Mouse (Mus musculus): Measurements from ENCODE around the gene Rapgef6. TPM values are rescaled to one million over a fixed set of nuclear protein-coding genes. Genes with fewer than 3 reads are reported as not detected.

The Rapgef6 gene
- total and polyA plus RNA-seq, 2 experiments from 2014 or later, result 23.5 to 64.5 TPM

DNA sequence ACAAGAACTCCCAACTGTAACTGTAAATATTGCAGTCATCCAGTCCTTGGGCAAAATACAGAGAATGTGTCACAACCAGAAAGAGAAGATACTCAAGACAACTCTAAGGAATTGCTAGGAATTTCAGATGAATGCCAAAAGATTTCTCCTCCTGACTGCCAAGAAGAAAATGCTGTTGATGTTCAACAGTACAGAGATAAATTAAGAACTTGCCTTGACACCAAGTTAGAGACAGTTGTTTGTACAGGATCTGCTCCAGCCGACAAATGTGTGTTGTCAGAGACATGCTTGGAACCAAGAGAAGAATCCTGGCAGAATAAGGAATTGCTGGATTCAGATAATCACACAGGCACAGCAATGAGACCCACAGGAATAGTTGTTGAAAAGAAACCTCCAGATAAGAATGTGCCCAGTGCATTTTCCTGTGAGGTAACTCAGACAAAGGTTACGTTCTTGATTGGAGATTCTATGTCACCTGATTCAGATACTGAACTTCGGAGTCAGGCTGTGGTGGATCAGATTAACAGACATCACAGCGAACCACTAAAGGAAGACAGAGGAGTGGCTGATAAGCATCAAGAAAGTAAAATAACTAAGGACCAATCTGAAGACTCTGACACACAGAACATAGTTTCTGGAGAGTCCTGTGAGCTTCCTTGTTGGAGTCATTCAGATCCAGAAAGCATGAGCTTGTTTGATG, 20.0 kb upstream of the Rapgef6 start:
- no peak for ATAC-seq
- WGBS, result 91% methylated on average over 4 of the region's 4 CpGs

DNA sequence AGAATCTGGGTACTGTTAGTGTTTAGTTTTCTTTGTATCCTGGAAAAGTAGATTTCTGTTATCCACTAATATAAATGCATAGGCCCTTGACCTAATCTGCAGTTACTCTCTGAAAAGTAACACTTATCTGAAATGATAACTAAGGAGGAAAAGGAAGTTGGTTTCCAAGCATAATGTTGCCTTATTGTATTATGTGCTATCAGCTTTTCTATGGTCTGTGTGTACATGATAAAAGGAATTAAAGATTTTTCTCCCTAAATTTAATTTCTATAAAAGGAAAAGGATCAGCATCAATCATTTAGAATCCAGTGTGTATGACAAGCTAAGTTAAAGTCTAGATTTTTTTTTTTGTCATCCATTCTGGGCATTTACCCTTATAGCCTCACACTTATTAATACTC, 9.1 kb upstream of the Rapgef6 start:
- DNase-seq, result no peak
- Histone ChIP-seq H3K4me3 (ENCODE audit: low read depth, low read length) (no peak overlapping the region), H3K4me2 (ENCODE audit: low read depth) (no peak overlapping the region), H3K9me3 (ENCODE audit: low read length) (no peaks in the 10 kb centered on the region), H3K9ac (no peak overlapping the region), H3K4me1 (ENCODE audit: insufficient read depth) (no peaks in the 10 kb centered on the region), H3K36me3 (ENCODE audit: insufficient read depth) (peaks cover 5% of the 10 kb centered on the region; the same call in 1 of the 2 replicates), H3K27me3 (ENCODE audit: insufficient read depth, low read length) (no peaks in the 10 kb centered on the region), H3K27ac (ENCODE audit: low read depth, low read length) (no peak overlapping the region)
- ATAC-seq, result no peak
- no peak for TF ChIP-seq CTCF (IDR thresholded peaks at IDR 0.05; ENCODE audit: low read depth)

More for the DNA sequence above, 20.0 kb upstream of the Rapgef6 start:
- no peaks in the 10 kb centered on the region for H3K27me3 ChIP-seq (ENCODE audit: insufficient read depth, low read length)
- H3K4me1 ChIP-seq (ENCODE audit: insufficient read depth), result no peaks in the 10 kb centered on the region
- H3K9ac ChIP-seq, result no peak overlapping the region
- H3K4me2 ChIP-seq (ENCODE audit: low read depth), result no peak overlapping the region
- peak; percentile 17 for DNase-seq
- no peak overlapping the region for H3K4me3 ChIP-seq (ENCODE audit: low read depth, low read length)
- no peak overlapping the region for H3K27ac ChIP-seq (ENCODE audit: low read depth, low read length)
- no peaks in the 10 kb centered on the region for H3K9me3 ChIP-seq (ENCODE audit: low read length)
- H3K36me3 ChIP-seq (ENCODE audit: insufficient read depth), result peaks cover 32% of the 10 kb centered on the region
- TF ChIP-seq CTCF (IDR thresholded peaks at IDR 0.05; ENCODE audit: low read depth), result no peak

DNA sequence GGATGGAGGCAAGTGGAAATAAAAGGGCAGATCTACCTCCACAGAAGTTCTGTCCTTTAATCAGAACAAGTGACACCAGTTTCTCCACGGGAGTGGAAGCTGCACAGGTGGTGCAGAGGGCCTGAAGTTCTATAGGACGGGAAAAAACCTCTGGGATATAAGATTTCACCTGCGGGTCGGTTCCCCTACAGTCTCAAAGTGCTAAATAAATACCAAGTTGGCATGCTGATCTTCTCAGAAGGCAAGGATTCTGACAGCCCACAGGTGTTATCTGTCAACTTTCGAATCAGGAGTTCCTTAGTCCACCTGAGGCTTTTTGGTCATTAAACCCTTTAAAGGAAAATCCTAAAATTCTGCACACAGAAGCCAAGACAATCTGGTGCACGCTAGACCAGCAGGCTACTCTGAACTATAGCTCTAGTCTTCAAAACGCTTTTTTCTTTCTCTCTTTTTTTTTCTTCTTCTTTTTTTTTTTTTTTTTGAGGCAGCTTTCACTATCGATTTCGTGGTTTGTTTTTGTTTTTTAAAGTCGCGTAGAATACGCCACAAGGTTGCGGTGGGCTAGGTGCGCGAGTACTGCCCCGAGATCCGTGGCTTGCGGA, 619 bp upstream of the Rapgef6 start:
- Histone ChIP-seq H3K36me3 (ENCODE audit: insufficient read depth) (no peaks in the 10 kb centered on the region), H3K4me3 (ENCODE audit: low read depth, low read length) (peak overlapping the region; percentile 94), H3K9ac (peak overlapping the region; percentile 54), H3K9me3 (ENCODE audit: low read length) (no peaks in the 10 kb centered on the region), H3K4me2 (ENCODE audit: low read depth) (peak overlapping the region; percentile 63), H3K4me1 (ENCODE audit: insufficient read depth) (peaks cover 4% of the 10 kb centered on the region; the same call in 1 of the 2 replicates), H3K27me3 (ENCODE audit: insufficient read depth, low read length) (no peaks in the 10 kb centered on the region), H3K27ac (ENCODE audit: low read depth, low read length) (peak overlapping the region; percentile 92)
- no peak for TF ChIP-seq CTCF (IDR thresholded peaks at IDR 0.05; ENCODE audit: low read depth)
- 2% methylated on average over 18 of the region's 18 CpGs for WGBS
- no peak for ATAC-seq
- DNase-seq, result peak; percentile 49

DNA sequence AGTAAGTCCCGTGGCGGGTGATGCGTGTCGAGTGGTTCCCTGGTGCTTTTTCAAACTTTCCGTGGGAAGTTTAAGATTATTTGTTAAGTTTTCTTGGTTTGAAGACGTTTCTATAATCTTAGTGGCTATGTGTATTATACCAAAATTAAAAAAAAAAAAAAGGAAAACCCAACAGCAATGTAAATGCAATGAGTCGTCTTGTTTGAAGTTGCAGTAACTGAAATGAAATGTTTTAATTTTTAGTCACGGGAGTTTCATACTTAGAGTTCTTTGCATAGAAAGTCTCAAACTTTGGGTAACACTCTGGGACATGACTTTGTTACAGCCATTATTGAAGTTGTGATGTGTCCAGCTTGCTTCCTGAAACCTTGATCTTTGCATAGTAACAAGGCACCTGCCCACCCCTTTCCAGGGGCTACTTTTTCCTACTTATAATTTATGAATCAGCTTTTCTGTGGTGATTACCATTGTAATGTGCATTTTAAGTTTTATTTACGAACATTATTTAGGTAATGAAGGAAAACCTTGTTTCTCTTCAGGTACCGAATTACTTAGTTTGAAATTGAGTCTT, 869 bp downstream of the Rapgef6 start:
- H3K9me3 ChIP-seq (ENCODE audit: low read length), result no peaks in the 10 kb centered on the region
- DNase-seq (no peak), ATAC-seq (no peak)
- H3K9ac ChIP-seq, result peak overlapping the region; percentile 71; the same call in 1 of the 2 replicates
- H3K27me3 ChIP-seq (ENCODE audit: insufficient read depth, low read length), result no peaks in the 10 kb centered on the region
- peak overlapping the region; percentile 78 for H3K4me2 ChIP-seq (ENCODE audit: low read depth)
- 15% methylated on average over 10 of the region's 10 CpGs for WGBS
- H3K4me1 ChIP-seq (ENCODE audit: insufficient read depth), result peaks cover 4% of the 10 kb centered on the region; the same call in 1 of the 2 replicates
- TF ChIP-seq CTCF (IDR thresholded peaks at IDR 0.05; ENCODE audit: low read depth), result no peak
- peak overlapping the region; percentile 94 for H3K4me3 ChIP-seq (ENCODE audit: low read depth, low read length)
- no peak overlapping the region for H3K27ac ChIP-seq (ENCODE audit: low read depth, low read length)
- no peaks in the 10 kb centered on the region for H3K36me3 ChIP-seq (ENCODE audit: insufficient read depth)

DNA sequence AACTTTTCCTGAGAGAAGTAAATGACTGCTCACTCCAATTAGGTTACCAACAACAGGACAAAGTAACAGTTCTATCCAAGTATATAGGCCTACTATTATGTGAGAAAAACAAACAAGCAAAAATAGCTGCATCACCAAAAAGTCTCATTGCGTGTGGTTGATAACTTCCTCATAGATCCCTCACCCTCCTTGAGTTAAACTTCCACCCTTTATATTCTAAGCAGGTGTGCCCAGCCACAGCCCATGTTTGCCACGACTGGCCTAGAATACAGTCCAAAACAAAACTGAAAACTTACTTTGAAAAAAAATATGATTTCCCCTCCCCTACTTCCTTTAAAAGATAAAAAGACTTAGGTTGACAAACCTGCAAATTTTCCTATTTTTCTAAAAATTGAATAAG, 5.4 kb downstream of the Rapgef6 start:
- DNase-seq (no peak), ATAC-seq (no peak)
- Histone ChIP-seq H3K27me3 (ENCODE audit: insufficient read depth, low read length) (no peaks in the 10 kb centered on the region), H3K9me3 (ENCODE audit: low read length) (no peaks in the 10 kb centered on the region), H3K27ac (ENCODE audit: low read depth, low read length) (no peak overlapping the region), H3K4me2 (ENCODE audit: low read depth) (no peak overlapping the region), H3K4me3 (ENCODE audit: low read depth, low read length) (no peak overlapping the region), H3K36me3 (ENCODE audit: insufficient read depth) (no peaks in the 10 kb centered on the region), H3K9ac (no peak overlapping the region), H3K4me1 (ENCODE audit: insufficient read depth) (0 out of 2 replicates have a peak, but pooled peaks cover 4% of the 10 kb centered on the region)
- TF ChIP-seq CTCF (IDR thresholded peaks at IDR 0.05; ENCODE audit: low read depth), result no peak
- WGBS, result 80% methylated on average over 2 of the region's 2 CpGs

DNA sequence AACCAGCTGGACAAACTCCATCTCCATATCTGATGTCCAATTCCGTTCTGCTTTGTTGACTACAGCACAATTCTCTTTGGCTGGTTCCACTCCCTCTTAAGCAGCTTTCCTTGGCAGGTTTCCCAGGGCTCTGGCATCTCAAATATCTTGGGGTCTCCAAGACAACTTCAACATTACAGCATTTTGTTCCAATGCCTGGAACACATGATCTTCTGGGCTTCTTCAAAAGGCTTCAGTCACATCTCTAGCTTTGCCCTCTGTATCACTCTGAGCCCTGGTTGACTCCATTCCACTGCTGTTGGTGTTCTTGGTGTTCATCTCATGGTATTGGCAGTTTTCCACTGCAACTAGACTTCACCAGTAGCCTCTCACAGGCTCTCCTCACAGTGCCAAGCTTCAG, 7.7 kb downstream of the Rapgef6 start:
- no peak overlapping the region for H3K4me2 ChIP-seq (ENCODE audit: low read depth)
- ATAC-seq (no peak), DNase-seq (peak; percentile 39)
- H3K9ac ChIP-seq, result no peak overlapping the region
- H3K27me3 ChIP-seq (ENCODE audit: insufficient read depth, low read length), result no peaks in the 10 kb centered on the region
- 40% methylated on average over 1 of the region's 1 CpGs for WGBS
- H3K36me3 ChIP-seq (ENCODE audit: insufficient read depth), result no peaks in the 10 kb centered on the region
- TF ChIP-seq CTCF (IDR thresholded peaks at IDR 0.05; ENCODE audit: low read depth), result no peak
- H3K27ac ChIP-seq (ENCODE audit: low read depth, low read length), result no peak overlapping the region
- H3K9me3 ChIP-seq (ENCODE audit: low read length), result no peaks in the 10 kb centered on the region
- H3K4me1 ChIP-seq (ENCODE audit: insufficient read depth), result no peaks in the 10 kb centered on the region
- H3K4me3 ChIP-seq (ENCODE audit: low read depth, low read length), result no peak overlapping the region

DNA sequence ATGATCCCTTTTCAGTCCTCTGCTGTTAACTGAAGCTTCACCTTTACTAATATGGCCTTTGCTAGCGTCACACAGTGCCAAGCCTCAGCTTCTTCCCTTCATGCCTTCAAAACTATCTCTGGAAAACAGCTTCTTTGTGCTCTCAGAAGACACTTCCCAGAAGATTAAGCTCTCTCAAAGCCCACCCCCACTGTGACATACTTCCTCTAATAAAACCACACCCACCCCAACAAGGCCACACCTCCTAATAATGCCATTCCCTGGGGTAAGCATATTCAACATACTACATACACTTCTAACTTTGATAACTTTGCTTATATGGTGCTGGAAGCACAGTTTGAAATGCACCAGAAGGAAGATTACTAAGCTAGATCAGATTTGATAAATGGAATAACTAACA, 8.3 kb downstream of the Rapgef6 start:
- Histone ChIP-seq H3K9ac (no peak overlapping the region), H3K27ac (ENCODE audit: low read depth, low read length) (no peak overlapping the region), H3K4me2 (ENCODE audit: low read depth) (no peak overlapping the region), H3K27me3 (ENCODE audit: insufficient read depth, low read length) (no peaks in the 10 kb centered on the region), H3K9me3 (ENCODE audit: low read length) (no peaks in the 10 kb centered on the region), H3K4me3 (ENCODE audit: low read depth, low read length) (no peak overlapping the region), H3K4me1 (ENCODE audit: insufficient read depth) (no peaks in the 10 kb centered on the region), H3K36me3 (ENCODE audit: insufficient read depth) (no peaks in the 10 kb centered on the region)
- WGBS, result 78% methylated on average over 1 of the region's 1 CpGs
- DNase-seq (no peak), ATAC-seq (no peak)
- no peak for TF ChIP-seq CTCF (IDR thresholded peaks at IDR 0.05; ENCODE audit: low read depth)
